Mouse (Mus musculus): Measurements from ENCODE around the gene C1ql4. TPM values are rescaled to one million over a fixed set of nuclear protein-coding genes. Genes with fewer than 3 reads are reported as not detected.

Gene C1ql4
- polyA plus RNA-seq, 3 experiments from 2014 or later: not detected

Other genes starting within 250 kb of the C1ql4 start
- 10 to 100 TPM; 18.7 to 36.4 (median 30.7) TPM for gene Kmt2d, start 216.6 kb downstream of the C1ql4 start, polyA plus RNA-seq (2017; shearing (Covaris generic))
- 10 to 100 TPM in 2 of 3 experiments, 1 to 10 TPM in 1; 9.5 to 13.0 (median 10.8) TPM for gene Rhebl1, start 193.3 kb downstream of the C1ql4 start, polyA plus RNA-seq (2017; shearing (Covaris generic))
- gene Dhh, start 189.3 kb downstream of the C1ql4 start, polyA plus RNA-seq (2017; shearing (Covaris generic)): under 1 TPM in 1 of 3 experiments, not detected in 2; 0.09 TPM
- gene Lmbr1l, start 169.6 kb downstream of the C1ql4 start, polyA plus RNA-seq (2017; shearing (Covaris generic)): 10 to 100 TPM; 17.3 to 46.9 (median 39.3) TPM
- 100 to 1,000 TPM; 459 to 882 (median 544) TPM for gene Tuba1b, start 153.3 kb downstream of the C1ql4 start, polyA plus RNA-seq (2017; shearing (Covaris generic))
- gene Gm49450, start 134.3 kb downstream of the C1ql4 start, polyA plus RNA-seq (2017; shearing (Covaris generic)): not detected
- 100 to 1,000 TPM; 206 to 351 (median 217) TPM for gene Tuba1a, start 134.1 kb downstream of the C1ql4 start, polyA plus RNA-seq (2017; shearing (Covaris generic))
- 100 to 1,000 TPM in 1 of 3 experiments, 10 to 100 TPM in 2; 70.4 to 203 (median 83.7) TPM for gene Tuba1c, start 57.9 kb downstream of the C1ql4 start, polyA plus RNA-seq (2017; shearing (Covaris generic))
- not detected for gene Prph, start 32.6 kb downstream of the C1ql4 start, polyA plus RNA-seq (2017; shearing (Covaris generic))
- 1 to 10 TPM in 2 of 3 experiments, under 1 TPM in 1; 0.92 to 9.3 (median 1.1) TPM for gene Troap, start 13.2 kb downstream of the C1ql4 start, polyA plus RNA-seq (2017; shearing (Covaris generic))
- not detected for gene Dnajc22, start 5.4 kb upstream of the C1ql4 start, polyA plus RNA-seq (2017; shearing (Covaris generic))
- gene Spats2, start 38.1 kb upstream of the C1ql4 start, polyA plus RNA-seq (2017; shearing (Covaris generic)): under 1 TPM in 1 of 3 experiments, not detected in 2; 0.17 TPM
- gene Kcnh3, start 137.0 kb upstream of the C1ql4 start, polyA plus RNA-seq (2017; shearing (Covaris generic)): not detected
- 10 to 100 TPM; 48.4 to 56.9 (median 49.1) TPM for gene Mcrs1, start 164.1 kb upstream of the C1ql4 start, polyA plus RNA-seq (2017; shearing (Covaris generic))
- gene Prpf40b, start 207.3 kb upstream of the C1ql4 start, polyA plus RNA-seq (2017; shearing (Covaris generic)): 10 to 100 TPM in 2 of 3 experiments, 1 to 10 TPM in 1; 1.6 to 14.9 (median 10.3) TPM
- under 1 TPM in 2 of 3 experiments, not detected in 1; 0.29 to 0.48 TPM for gene Fam186b, start 208.1 kb upstream of the C1ql4 start, polyA plus RNA-seq (2017; shearing (Covaris generic))